Mouse (Mus musculus): ENCODE results near the gene Galt.

The Galt gene

DNA sequence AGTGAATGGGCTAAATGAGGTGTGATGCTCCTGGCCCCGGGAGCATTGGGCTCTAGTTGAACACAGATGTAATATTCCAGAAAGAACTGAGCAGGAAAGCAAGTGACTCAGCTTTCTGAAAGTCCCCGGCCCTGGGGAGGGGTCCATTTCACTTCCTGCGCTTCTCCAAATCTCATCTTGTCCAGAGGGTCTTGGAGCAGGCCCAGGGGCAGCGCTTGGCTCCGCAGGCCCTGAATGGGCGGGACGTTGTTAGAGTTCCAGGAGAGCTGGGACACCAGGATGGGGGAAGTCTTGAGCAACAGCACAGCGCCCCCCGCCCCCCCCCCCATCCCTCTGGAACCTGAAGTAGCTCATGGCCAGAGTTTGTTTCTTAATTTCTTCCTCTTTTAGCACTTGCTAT, 26.2 kb downstream of the Galt start:
- DNase-seq, result peak; percentile 95

DNA sequence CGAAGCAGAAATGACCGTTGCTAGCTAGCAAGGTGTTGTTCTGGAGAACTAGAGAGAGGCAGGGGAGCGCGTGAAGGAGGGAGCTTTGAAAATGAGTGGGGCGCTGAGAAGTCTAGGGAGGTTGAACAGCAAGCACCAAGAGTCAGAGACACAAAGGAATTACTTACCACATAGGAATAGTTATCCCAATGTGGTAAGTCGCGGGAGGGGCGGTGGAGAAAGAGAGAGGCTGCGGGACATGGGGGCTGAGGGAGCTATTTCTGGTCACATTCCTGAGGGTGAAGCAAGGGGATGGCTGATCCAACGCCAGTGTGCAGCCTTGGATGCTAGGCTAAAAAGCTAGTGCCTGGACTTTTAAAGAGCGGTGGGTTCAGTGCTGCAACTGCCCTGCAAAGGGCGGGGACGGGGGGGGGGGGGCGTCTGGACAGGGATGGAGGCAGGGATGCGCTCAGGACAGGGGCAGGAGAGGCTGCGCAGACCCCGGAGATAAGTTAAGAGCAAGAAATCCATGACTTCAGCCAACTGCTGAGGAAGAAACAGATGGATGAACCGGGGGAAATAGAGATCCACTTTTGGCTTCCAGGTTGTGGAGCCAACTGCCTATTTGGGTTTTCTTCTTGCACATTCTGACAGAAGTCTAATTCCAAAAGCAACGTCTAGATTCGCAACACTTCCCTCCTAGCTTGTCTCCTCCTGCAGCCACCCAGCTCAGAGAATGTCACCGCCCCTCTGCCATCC, 26.9 kb downstream of the Galt start:
- DNase-seq, result peak; percentile 91

DNA sequence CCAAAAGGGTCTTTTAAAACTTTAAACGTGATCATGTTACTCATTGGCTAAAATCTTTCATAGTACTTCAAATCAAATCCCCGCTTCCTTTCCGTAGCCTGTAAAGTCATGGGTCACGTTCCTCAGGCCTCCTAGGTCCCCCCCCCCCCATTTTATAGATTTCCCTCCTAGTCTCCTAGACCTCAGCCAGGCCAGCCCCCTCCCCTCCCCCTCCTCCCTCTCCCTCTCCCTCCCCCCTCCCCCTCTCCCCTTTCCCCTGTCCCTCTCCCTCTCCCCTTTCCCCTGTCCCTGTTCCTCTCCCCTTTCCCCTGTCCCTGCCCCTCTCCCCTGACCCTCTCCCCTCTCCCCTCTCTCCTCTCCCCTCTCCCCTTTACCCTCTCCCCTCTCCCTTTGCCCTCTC, 27.7 kb downstream of the Galt start:
- peak; percentile 16 for DNase-seq

DNA sequence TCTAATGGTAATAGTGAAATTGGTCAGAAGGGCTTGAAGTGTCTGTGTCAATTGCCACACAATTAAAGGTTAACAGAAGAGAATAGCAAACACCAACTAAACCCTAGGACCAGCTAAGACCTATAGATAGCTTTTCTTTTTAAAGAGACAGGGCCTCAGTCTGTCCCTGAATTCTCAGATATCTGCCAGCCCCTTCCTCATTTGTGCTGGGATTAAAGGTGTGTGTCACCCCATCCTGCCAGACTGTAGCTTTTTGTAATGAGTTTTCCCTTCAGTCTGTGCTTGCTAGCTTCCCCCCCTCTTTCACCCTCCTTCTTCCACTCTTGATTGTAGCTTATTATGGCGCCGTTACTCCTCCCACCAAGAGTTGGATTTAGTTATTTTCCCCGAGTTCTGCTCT, 28.2 kb downstream of the Galt start:
- peak; percentile 78 for DNase-seq

Measured in heart, adult 11 months (tissue).